Mouse (Mus musculus): ENCODE measurements around the gene Cyp4f15.
"Not testable (repeated sequence)": the region's sequence is repeated elsewhere in the genome, so short reads cannot be mapped to it uniquely, and the experiment has no call there.

Gene Cyp4f15

DNA sequence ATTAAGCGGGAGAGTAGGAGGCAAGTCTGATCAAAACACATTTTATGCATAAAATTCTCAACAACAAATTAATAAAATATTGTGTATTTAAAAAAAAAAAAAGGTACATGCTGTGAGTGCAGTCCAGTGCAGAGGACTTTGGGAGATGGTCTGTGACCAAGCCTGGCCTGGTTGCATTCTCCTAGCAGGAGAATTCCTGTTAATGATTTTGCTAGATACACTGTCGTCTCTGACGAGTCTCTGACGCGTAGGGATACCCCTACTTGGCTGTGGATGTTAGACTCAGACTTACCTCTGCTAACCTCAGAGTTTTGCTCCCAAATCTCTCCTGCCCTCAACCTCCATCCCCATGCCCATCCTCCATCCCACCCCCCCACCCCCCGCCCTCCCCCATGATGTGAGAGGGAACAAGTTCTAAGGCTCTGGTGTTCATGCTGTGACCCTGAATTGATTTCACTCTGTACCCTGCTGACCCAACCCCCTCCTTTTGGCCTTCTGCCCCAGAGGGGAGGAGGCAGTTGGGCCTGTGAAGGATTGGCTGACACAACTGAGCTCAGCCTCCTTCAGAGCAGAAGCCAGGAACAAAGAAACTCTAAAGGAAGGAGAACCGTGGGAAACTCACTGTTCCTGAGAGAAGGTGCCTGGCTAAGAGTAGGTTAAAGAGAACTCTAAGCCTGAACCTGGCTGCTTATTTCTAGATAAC is at the start of gene Cyp4f15:
Gene Cyp4f15, plus strand, starts transcription at position 580 of the 703 bp plus-strand sequence.
- peak; percentile 65 for DNase-seq (ENCODE audit: low spot score)

DNA sequence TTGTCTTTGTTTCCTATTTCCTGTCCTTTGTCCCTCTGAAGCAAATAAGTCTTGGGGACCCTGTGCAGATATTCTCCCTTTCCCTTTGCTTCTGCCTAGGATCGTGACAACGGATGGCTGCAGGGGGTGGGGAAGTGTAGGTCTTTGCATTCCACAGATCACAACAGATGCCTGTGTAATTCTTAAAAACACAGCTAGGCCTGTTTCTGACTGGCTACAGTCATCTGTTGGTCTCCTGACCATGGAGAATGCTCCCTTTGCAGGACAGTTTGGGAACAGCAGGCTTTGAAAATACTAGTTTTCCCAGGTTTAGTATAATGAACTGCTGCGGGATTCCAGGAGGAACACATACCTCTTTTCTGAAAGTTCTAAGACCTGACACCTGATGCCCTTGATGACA is 49.1 kb upstream of the Cyp4f15 start:
- no peak for DNase-seq (ENCODE audit: low spot score)

DNA sequence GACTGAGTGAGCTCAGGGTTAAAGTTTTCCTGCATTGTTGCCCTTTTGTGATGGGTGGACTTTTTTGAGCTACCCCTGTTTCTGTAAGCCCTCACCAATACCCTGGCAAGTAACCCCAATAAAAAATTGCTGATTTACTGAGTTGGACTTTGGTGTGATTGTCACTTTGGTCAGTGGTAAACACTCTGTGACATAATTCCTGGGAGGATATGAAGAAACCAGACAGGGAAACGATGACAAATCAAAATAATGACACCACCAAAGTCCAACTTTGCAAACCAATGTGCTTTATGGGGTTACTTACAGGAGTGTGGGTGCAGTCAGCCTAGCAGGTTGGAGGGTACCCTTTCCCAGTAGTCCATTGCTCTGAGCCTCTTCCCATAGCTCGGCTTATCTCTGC is 48.3 kb upstream of the Cyp4f15 start:
- no peak for DNase-seq (ENCODE audit: low spot score)

DNA sequence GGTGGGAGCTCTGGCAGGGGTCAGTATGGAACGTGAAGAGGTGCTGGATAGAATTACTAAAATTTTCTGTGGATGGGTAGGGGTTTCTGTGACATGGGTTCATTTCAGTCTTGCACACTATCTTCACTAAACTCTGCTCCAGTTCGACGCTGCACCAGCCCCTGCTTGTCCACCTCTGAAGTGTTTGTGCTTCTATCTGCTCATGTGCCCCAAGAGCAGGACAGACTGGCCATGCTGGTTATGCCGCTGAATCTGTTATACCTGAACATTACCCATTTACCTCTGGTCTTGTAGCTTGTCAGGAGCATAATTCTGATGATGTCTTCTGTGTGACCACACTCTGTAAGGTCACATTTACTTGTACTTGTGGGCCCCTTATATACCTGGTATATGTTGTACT is 38.8 kb upstream of the Cyp4f15 start:
- DNase-seq (ENCODE audit: low spot score) = no peak

DNA sequence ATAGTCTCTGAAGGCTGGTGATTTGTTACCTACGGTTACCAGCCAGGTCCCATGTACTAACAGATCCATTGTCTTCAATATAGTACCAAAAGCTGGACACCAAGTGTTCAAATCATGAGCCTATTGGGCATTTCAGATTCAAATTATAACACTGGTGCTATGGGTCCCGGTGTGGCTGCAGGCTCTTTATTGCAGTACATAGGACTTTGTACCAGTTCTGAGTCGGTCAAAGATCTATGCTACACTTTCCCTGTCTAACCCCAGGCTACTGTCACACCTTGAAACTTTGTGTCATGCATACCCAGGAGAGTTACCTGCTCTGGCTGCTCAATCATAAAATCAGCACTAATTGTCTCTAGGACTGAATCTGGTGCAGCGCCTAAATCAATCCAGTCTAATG is 31.6 kb upstream of the Cyp4f15 start:
- no peak for DNase-seq (ENCODE audit: low spot score)

DNA sequence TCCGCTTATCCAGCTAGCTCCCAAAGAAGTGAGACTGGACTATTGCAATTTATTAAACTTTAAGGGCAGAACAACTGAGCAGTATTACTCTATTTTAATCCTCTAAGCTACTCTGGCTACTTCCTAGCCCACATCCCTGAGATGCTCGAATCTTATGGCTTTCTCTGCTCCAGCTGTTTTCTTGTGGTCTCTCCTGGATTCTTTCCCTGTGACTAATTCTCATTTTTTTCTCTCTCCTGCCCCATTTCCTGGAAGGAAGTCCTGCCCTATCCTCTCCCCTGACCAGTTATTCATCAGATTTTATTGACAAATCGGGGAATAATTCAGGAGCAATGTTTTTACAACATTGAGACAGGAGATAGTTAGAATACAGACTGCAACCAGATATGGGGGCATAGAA is 28.4 kb upstream of the Cyp4f15 start:
- DNase-seq (ENCODE audit: low spot score) = no peak

DNA sequence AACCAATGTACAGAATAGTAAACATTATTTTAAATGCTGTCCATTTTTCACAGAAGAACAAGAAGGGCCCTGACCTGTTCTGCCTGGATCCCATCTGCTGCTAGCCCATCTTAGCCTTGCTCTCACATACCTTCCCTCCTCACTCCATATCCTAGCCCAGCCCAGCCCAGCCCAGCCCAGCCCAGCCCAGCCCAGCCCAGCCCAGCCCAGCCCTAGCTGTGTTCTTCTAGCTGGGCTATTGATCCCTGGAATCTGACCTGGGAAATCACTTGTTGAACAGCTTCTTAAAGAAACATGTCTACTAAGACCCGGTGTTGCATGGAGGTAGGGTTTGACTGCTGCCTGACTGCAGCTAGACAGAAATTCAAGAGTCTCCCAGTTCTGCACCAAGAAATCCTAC is 27.2 kb upstream of the Cyp4f15 start:
- DNase-seq (ENCODE audit: low spot score) = no peak

DNA sequence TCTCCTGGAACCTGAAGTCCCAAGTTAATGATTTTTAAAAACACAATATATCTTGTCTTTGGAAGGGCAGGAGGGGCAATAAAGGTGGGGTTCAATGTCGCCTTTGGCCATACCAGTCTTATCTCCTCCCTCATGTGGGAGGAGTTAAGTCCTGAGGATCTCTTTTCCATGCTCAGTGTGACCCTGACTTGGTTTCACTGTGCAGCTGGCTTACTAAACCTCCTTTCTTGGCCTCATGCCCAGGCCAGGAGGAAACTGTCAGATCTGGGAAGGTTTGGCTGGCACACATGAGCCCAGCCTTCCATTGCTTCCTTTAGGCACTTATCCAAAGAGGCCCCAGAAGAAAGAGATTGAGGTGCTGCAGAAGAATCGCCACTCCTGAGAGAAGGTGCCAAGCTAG is 26.7 kb upstream of the Cyp4f15 start, which contains the start of gene Cyp4f40:
Gene Cyp4f40, plus strand, starts transcription at position 189 of the 400 bp plus-strand sequence.
- DNase-seq (ENCODE audit: low spot score) = no peak

DNA sequence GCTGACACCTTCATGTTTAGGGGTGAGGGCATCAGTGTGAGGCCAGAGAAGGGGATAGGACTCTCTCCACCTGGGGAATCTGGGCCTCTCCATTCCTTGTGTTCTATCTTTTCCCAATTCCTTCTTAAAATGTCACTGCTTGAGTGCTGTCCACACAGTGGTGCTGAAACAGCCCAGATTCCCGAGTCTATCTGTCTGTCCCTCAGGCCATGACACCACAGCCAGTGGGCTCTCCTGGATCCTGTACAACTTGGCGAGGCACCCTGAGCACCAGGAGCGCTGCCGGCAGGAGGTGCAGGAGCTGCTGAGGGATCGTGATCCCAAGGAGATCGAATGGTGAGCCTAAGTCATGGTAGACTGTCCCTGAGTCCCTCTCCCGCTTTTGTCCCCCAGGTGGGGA is 11.5 kb upstream of the Cyp4f15 start:
- peak; percentile 30 for DNase-seq (ENCODE audit: low spot score)

DNA sequence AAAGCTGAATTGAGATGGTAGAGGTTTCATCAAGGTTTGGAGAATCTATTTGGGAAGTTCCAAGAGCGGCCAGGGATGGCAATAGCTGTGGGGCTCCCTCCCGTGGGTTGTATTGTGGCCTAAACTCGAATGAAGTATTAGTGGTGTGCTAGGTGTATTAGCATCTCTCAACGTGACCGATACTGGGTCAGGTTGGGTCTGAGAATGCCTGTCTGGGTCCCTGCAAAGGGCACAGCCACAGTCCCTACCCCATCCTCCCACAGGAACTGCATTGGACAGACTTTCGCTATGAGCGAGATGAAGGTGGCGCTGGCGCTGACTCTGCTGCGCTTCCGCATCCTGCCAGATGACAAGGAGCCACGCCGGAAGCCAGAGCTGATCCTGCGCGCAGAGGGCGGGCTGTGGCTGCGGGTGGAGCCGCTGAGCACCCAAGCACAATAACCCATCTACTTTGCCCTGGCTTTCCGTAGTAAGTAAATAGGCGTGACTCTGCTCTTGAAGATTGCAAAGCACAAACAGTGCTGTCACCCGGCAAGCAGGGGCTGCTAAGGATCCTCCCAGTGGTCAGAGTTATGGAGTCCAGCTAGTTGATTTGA is 9.3 kb upstream of the Cyp4f15 start:
- DNase-seq (ENCODE audit: low spot score) = peak; percentile 9

DNA sequence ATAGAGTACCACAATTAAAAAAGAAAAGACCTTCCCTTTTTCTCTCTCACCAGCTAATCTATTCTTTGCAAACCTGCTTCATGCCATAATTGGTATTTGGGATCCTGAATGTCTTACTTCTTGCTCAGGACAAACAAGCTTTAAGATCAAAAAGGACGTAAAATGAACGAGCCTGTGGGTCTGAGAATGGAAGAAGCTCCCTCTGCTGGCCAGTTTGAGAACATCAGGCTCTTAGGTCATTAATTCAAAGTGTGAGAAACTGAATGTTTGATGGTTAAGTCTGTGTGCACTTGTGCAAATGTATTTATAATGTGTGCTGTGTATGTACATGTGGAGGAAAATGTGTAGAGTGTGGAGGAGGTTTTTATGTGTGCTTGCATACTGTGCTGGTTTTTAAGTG is 5.0 kb upstream of the Cyp4f15 start:
- peak; percentile 54 for DNase-seq (ENCODE audit: low spot score)

DNA sequence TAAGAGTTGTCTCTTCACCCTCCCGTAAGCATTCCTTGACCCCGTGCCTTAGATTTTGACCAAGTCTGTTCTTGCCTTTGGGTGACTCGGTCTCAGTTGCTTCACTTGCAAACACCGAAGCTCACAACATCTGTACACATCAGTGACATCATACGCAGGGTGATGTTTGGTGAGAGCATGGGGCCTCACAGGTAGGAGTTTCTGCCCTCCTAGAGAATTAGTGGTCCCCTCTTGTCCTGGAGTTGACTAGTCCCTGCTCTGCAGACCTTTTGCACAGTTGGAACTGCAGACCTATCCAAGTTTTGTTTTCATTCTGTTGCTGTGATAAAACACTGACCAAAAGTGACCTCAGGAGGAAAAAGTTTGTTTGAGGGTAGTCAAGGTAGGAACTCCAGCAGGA is 1.3 kb downstream of the Cyp4f15 start:
- no peak for DNase-seq (ENCODE audit: low spot score)

DNA sequence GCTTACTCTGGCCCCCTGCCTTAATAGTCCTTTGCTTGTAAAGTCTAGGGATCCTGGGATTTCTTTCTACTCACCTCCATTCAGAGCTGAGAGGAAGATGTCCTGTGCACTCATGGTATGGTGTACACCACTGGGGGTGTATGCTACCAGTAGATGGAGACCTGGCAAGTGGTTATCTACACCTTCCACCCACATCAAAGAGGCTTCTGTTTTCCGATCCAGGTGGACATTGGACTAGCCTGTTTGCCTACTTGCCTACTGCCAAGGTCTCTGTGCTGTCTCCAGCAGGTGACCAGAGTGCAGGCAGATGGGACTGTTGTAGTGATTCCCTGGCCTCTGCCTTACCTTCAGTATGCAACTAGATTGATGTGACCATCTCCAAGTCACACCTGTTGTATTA is 5.5 kb downstream of the Cyp4f15 start:
- DNase-seq (ENCODE audit: low spot score) = no peak

DNA sequence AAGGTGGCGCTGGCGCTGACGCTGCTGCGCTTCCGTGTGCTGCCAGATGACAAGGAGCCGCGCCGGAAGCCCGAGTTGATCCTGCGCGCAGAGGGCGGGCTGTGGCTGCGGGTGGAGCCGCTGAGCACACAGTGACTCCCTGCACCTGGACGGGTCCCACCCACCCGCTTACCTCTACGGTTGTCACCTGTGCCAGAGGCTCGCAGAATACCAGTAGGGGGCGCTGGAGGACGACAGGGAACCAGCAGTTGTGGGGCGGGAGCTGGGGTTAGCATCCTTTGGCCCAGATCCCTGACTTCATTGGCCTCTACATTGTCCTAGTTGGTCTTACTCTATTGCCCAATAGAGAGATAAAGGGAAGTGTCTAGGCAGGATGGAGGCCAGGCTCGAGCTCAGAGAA is 17.4 kb downstream of the Cyp4f15 start:
- peak; percentile 13 for DNase-seq (ENCODE audit: low spot score)

DNA sequence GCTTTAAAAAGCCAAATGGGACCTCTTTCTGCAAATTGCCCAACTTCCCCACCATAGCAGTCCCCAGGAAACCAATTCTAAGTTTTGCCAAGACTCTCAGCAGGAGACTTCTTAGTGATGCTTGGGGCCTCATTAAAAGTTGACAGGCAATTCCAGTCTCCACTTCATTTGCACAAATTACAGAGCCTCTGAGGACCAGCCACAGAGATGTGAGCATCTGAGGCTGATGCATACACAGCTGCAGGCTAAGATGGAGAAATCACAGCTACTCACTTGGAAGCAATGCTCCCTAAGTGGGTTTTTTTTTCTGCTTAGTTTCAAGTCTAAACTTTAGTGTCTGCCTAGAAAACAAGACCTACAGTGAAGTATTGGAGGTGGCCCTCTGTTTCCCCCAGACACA is 25.1 kb downstream of the Cyp4f15 start:
- DNase-seq (ENCODE audit: low spot score) = not testable (repeated sequence)

DNA sequence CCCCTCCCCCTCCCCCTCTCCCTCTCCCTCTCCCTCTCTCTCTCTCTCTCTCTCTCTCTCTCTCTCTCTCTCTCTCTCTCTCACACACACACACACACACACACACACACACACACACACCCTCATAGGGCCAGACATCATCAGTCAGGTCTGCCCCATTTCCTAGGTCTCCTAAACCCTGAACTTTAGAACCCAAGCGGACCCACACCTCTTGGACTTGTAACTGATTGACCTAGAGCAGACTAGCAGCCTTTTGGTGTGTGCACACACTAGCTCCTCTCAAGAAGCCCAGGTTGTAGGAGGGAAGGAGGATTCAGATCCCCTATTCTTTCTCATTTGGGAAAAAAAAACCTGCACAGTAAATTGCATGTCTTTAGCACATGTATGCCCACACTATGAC is 36.7 kb downstream of the Cyp4f15 start:
- DNase-seq (ENCODE audit: low spot score) = not testable (repeated sequence)

DNA sequence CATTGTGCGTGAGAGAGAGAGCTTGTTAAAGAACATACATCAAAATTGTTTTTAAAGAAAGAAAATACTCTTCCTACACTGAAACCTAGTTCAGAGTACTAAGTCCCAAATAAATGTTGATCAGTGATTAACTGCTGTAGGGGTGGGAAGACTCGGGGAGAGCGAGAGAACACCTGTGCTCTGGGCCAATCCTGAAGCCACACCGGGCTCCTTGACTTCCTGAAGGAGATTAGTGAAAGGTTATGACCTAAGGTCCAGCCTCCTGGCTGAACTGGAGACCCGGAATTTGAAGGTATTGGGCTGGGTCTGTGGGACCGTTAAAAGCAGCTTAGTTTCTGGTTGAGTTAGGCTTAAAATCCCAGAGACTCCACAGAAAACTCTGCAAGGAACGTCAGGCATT is 37.3 kb downstream of the Cyp4f15 start:
- no peak for DNase-seq (ENCODE audit: low spot score)

DNA sequence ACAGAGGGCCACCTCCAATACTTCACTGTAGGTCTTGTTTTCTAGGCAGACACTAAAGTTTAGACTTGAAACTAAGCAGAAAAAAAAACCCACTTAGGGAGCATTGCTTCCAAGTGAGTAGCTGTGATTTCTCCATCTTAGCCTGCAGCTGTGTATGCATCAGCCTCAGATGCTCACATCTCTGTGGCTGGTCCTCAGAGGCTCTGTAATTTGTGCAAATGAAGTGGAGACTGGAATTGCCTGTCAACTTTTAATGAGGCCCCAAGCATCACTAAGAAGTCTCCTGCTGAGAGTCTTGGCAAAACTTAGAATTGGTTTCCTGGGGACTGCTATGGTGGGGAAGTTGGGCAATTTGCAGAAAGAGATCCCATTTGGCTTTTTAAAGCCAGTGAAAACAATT is 40.9 kb downstream of the Cyp4f15 start:
- not testable (repeated sequence) for DNase-seq (ENCODE audit: low spot score)

DNA sequence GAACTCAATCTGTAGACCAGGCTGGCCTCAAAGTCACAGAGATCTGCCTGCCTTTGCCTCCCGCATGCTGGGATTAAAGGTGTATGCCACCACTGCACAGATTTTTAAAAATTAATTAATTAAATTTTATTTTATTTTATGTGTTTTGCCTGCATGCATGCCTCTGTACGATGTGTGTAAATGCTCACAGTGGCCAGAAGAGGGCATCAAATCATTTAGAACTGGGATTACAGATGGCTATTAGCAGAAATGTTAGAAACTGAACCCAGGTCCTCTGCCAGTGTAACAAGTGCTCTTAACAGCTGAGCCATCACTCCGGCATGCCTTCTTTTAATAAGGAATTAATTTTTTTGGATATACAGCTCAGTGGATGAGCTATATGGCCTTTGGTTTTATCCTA is 43.6 kb downstream of the Cyp4f15 start:
- DNase-seq (ENCODE audit: low spot score) = peak; percentile 37

DNA sequence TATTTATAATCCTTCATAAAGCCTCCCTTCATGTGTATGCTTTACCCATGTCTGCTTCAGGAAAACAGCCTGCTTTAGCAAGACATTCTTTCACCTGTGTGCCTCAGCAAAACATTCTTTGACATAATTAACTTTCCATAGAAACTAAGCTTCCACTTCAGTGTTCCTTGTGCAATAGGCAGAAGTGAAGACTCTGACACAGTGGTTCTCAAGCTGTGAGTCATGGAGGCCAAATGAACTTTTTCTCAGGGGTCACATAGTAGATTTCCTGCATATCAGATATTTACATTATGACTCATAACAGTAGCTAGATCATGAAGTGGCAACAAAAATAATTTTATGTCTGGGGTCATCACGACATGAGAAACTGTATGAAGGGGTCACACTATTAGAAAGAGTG is 53.0 kb downstream of the Cyp4f15 start:
- DNase-seq (ENCODE audit: low spot score) = no peak

DNA sequence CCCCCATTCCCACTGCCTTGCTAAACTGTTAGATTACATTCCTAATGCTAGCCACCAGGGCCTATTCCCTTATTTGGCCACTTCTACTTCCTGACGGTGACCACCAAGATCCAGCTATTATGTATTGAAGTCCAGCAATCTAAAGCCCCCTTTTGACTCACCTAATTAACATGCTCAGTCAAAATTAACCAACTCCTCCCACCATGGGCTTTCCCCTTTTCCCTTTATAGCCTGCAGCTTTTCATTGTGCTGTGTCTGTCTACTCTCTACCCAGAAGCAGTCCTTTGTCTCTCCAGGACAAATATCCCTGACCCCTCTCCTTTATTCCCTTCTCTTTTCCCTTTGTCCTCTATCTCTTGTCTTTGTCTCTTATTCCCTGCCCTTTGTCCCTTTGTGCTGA is 55.6 kb downstream of the Cyp4f15 start:
- peak; percentile 40 for DNase-seq (ENCODE audit: low spot score)

DNA sequence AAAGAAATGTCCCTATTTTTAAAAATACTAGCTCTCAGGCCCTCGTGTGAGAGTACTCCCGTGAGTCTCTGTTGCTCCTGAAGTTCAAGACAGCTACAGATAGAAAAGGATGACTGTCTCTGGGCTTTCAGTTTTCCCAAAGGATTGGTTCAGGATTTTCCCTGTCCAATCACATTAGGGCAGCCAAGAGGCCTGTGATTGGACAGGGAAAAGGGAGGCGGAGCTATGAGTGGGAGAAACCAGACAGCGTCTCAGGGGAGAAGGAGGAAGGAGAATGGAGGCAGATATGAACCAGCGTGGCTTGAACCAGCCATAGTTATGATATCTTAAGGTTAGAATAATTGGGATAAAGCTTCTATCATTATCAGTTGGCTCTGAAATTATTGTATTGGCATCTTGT is 65.2 kb downstream of the Cyp4f15 start:
- DNase-seq (ENCODE audit: low spot score) = no peak
